Mouse (Mus musculus): ENCODE results near the gene Tbcb.

- TF ChIP-seq POLR2A (IDR thresholded peaks at IDR 0.05; ENCODE audit: extremely low read depth, insufficient read depth, low read length): no peak
- TF ChIP-seq CTCF (IDR thresholded peaks at IDR 0.05; ENCODE audit: extremely low read depth, insufficient read depth, low read length): no peak
Observed at GRCm38 (mm10) chr7:30204380-30204779, 27.7 kb downstream of the Tbcb start.
